Mouse (Mus musculus): ENCODE measurements around the gene Sbf2. TPM values are rescaled to one million over a fixed set of nuclear protein-coding genes. Genes with fewer than 3 reads are reported as not detected.

Gene Sbf2
- 37.4 and 39.1 TPM in 2 replicates for polyA plus RNA-seq (2015; fragmentation: Nextera tagmentation; extraction: Ambion mirVana)

- H3K4me1 ChIP-seq: peaks cover 26% of the 10 kb centered on the region
- H3K27ac ChIP-seq: peak within 1 kb of the TSS; percentile 100
- peak within 1 kb of the TSS; percentile 76 for H3K9ac ChIP-seq
- H3K9me3 ChIP-seq: no peaks in the 10 kb centered on the region
- H3K27me3 ChIP-seq: no peaks in the 10 kb centered on the region
- peak within 1 kb of the TSS; percentile 87 for H3K4me2 ChIP-seq
- H3K4me3 ChIP-seq: peak within 1 kb of the TSS; percentile 60
- under 1% methylated on average over 117 of the region's 127 CpGs for WGBS
- no peaks in the 10 kb centered on the region for H3K36me3 ChIP-seq
- peak; percentile 90 for ATAC-seq (ENCODE audit: borderline replicate concordance, extremely low read depth, low FRiP score, low TSS enrichment)
Measured at GRCm38 (mm10) chr7:110614133-110615063, at the start of gene Sbf2. TSS of gene Sbf2 (minus strand) at chr7:110614922.

- no peak overlapping the region for H3K4me2 ChIP-seq
- no peaks in the 10 kb centered on the region for H3K27me3 ChIP-seq
- WGBS: 32% methylated on average over 3 of the region's 3 CpGs
- H3K4me3 ChIP-seq: no peak overlapping the region
- H3K9ac ChIP-seq: no peak overlapping the region
- peak overlapping the region; percentile 56 for H3K27ac ChIP-seq
- no peak for ATAC-seq (ENCODE audit: borderline replicate concordance, extremely low read depth, low FRiP score, low TSS enrichment)
- H3K4me1 ChIP-seq: 0 out of 2 replicates have a peak, but pooled peaks cover 5% of the 10 kb centered on the region
- H3K9me3 ChIP-seq: no peaks in the 10 kb centered on the region
- H3K36me3 ChIP-seq: no peaks in the 10 kb centered on the region
Measured at GRCm38 (mm10) chr7:110658378-110658928, 43.7 kb upstream of the Sbf2 start.

DNA sequence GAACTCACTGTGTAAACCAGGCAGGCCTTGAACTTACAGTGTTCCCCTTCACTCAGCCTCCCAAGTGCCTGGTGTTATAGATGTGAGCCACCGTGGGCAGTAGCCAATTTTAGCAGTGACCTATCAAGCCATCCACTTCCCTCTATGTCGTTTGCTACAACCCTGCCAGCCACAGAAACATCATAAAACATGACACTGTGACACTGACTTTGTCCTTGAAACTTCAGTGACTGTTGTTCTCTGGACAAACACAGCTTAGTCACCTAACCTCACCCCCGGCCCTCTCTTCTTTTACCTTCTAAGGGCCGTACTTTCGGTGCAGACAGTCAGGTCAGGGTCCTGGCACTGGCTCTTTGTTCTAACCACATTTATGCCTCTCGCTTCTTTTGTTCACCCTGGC, 41.2 kb upstream of the Sbf2 start:
- Histone ChIP-seq H3K4me3 (no peak overlapping the region), H3K4me2 (no peak overlapping the region), H3K27ac (no peak overlapping the region), H3K9ac (no peak overlapping the region), H3K27me3 (no peaks in the 10 kb centered on the region), H3K9me3 (no peaks in the 10 kb centered on the region), H3K4me1 (0 out of 2 replicates have a peak, but pooled peaks cover 5% of the 10 kb centered on the region), H3K36me3 (no peaks in the 10 kb centered on the region)
- no peak for ATAC-seq (ENCODE audit: borderline replicate concordance, extremely low read depth, low FRiP score, low TSS enrichment)
- 47% methylated on average over 6 of the region's 6 CpGs for WGBS

DNA sequence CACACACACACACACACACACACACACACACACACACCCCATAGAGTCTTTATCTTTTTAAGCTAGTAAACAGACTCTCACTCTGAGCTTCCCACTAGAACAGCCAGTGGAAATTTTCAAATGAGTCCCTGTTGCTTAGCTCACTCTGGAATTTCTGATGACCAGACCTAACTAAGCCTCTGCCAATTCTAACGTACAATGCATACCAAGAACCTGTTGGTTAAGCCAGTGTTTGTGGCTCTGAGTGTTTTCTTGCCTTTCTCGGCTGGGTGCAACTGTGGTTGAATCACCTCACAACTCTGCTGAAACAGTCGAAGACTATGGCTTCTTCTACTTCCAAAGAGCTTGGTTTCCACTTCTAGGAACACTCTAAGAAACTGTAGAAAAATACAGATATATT, 40.5 kb upstream of the Sbf2 start:
- no peak overlapping the region for H3K4me2 ChIP-seq
- no peak overlapping the region for H3K9ac ChIP-seq
- no peak for ATAC-seq (ENCODE audit: borderline replicate concordance, extremely low read depth, low FRiP score, low TSS enrichment)
- no peak overlapping the region for H3K27ac ChIP-seq
- H3K27me3 ChIP-seq: no peaks in the 10 kb centered on the region
- no peak overlapping the region for H3K4me3 ChIP-seq
- WGBS: 70% methylated on average over 3 of the region's 3 CpGs
- H3K9me3 ChIP-seq: no peaks in the 10 kb centered on the region
- H3K4me1 ChIP-seq: 0 out of 2 replicates have a peak, but pooled peaks cover 5% of the 10 kb centered on the region
- no peaks in the 10 kb centered on the region for H3K36me3 ChIP-seq

DNA sequence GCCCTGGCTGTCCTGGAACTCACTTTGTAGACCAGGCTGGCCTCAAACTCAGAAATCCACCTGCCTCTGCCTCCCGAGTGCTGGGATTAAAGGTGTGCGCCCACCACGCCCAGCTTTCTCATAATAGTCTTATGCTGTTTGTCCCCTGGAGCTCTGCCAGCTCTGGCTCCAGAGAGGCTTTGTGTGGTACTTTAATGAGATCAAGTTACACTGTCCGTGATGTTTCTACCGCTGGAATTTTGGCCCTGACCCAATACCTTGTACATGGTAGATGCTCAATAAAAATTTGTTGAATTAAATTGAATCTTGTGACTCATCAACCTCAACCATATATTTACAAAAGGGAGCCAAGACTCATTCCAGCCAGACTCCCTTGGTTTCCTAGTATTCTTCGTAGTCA, 36.4 kb upstream of the Sbf2 start:
- WGBS: 57% methylated on average over 6 of the region's 6 CpGs
- Histone ChIP-seq H3K9ac (no peak overlapping the region), H3K4me1 (peaks cover 24% of the 10 kb centered on the region), H3K27ac (no peak overlapping the region), H3K27me3 (no peaks in the 10 kb centered on the region), H3K4me3 (no peak overlapping the region), H3K9me3 (no peaks in the 10 kb centered on the region), H3K36me3 (no peaks in the 10 kb centered on the region), H3K4me2 (no peak overlapping the region)
- no peak for ATAC-seq (ENCODE audit: borderline replicate concordance, extremely low read depth, low FRiP score, low TSS enrichment)

GRCm38 (mm10) chr7:110650491-110650890, 35.8 kb upstream of the Sbf2 start:
- Histone ChIP-seq H3K36me3 (no peaks in the 10 kb centered on the region), H3K27me3 (no peaks in the 10 kb centered on the region), H3K4me2 (no peak overlapping the region), H3K4me1 (peaks cover 29% of the 10 kb centered on the region), H3K4me3 (no peak overlapping the region), H3K9ac (no peak overlapping the region), H3K9me3 (no peaks in the 10 kb centered on the region), H3K27ac (no peak overlapping the region)
- 24% methylated on average over 4 of the region's 4 CpGs for WGBS
- no peak for ATAC-seq (ENCODE audit: borderline replicate concordance, extremely low read depth, low FRiP score, low TSS enrichment)

GRCm38 (mm10) chr7:110649133-110649987, 34.6 kb upstream of the Sbf2 start:
- 74% methylated on average over 6 of the region's 6 CpGs for WGBS

DNA sequence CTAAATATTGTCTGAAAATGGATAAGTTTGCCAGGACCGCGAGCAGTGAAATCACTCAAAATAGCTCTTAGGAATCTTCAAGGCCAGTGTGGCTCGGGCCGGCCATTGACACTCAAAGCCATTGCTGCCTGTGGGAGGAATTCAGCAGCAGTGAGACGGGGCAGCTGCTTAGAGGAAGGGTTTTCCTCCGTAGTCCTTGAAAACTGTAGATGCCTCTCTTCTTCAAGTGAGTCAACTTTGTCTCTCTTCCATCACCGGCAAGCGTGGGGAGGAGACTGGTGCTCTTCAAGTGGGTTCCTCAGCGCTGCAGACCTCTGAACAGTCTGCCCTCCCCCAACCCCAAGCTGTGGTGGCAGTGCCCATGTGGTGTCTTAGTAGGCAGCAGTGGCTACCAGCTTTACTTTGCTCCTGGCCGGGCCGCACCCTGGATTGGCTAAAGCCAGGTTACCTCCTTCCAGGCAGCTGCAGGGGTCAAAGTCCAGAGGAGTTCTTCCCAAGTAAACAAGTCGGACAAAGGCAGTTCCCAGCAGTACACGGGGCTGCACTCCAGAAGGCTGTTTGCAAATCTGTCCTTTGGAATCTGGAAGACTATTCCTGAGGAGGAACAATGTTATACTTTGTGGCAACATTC, 33.8 kb upstream of the Sbf2 start:
- H3K4me2 ChIP-seq: no peak overlapping the region
- no peak overlapping the region for H3K4me3 ChIP-seq
- no peak overlapping the region for H3K27ac ChIP-seq
- 35% methylated on average over 13 of the region's 13 CpGs for WGBS
- no peak; the same call in 1 of the 2 replicates for ATAC-seq (ENCODE audit: borderline replicate concordance, extremely low read depth, low FRiP score, low TSS enrichment)
- no peaks in the 10 kb centered on the region for H3K9me3 ChIP-seq
- no peak overlapping the region for H3K9ac ChIP-seq
- H3K27me3 ChIP-seq: 0 out of 2 replicates have a peak, but pooled peaks cover 4% of the 10 kb centered on the region
- H3K4me1 ChIP-seq: peaks cover 34% of the 10 kb centered on the region
- H3K36me3 ChIP-seq: no peaks in the 10 kb centered on the region

More at GRCm38 (mm10) chr7:110649133-110649987, 34.6 kb upstream of the Sbf2 start:
- Histone ChIP-seq H3K4me2 (no peak overlapping the region), H3K36me3 (no peaks in the 10 kb centered on the region), H3K4me1 (peaks cover 34% of the 10 kb centered on the region), H3K9me3 (no peaks in the 10 kb centered on the region), H3K4me3 (no peak overlapping the region), H3K27ac (no peak overlapping the region), H3K27me3 (0 out of 2 replicates have a peak, but pooled peaks cover 4% of the 10 kb centered on the region), H3K9ac (no peak overlapping the region)
- ATAC-seq (ENCODE audit: borderline replicate concordance, extremely low read depth, low FRiP score, low TSS enrichment): no peak; the same call in 1 of the 2 replicates

- Histone ChIP-seq H3K9ac (no peak overlapping the region), H3K4me2 (no peak overlapping the region), H3K4me1 (peaks cover 34% of the 10 kb centered on the region), H3K4me3 (no peak overlapping the region), H3K9me3 (no peaks in the 10 kb centered on the region), H3K27ac (no peak overlapping the region), H3K27me3 (0 out of 2 replicates have a peak, but pooled peaks cover 4% of the 10 kb centered on the region), H3K36me3 (no peaks in the 10 kb centered on the region)
- 56% methylated on average over 15 of the region's 15 CpGs for WGBS
- ATAC-seq (ENCODE audit: borderline replicate concordance, extremely low read depth, low FRiP score, low TSS enrichment): no peak
Measured at GRCm38 (mm10) chr7:110647559-110648454, 33.1 kb upstream of the Sbf2 start.

DNA sequence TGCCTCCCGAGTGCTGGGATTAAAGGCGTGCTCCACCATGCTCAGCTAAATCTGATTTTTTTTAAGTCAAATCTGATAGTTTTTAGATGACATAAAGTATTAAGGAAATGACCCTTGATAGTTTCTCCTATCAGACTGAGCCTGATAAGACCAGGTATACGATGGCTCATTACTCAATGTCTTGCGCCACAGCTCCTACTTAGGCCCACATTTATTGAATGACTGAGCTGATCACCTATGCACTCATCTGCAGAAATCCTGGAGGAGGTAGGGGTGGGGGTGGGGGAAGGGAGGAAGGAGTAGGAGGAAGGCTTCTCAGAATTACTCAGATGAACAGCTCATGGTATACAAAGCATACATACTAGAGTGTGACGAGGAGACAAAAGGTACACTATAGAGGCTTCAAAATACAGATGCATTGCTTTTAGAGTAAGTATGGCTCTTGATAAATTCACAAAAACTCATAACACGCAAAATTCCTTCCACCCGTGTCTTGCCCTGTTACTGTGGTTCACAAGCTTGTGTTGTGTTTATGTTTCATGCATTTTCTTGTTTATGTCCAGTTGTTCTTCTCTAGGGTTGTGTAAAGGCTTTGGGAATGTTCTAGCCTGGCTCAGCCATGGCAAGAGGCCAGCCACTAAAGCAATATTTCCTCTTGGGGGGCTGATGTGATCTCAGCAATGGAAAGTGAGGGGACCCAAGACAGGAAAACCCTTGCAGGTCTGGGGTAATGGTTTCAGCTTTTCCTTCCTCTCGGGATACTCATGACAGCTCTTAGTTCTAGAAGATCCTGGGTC, 32.1 kb upstream of the Sbf2 start:
- no peak overlapping the region for H3K9ac ChIP-seq
- H3K4me3 ChIP-seq: no peak overlapping the region
- H3K4me1 ChIP-seq: peaks cover 34% of the 10 kb centered on the region
- WGBS: 77% methylated on average over 8 of the region's 8 CpGs
- H3K27me3 ChIP-seq: 0 out of 2 replicates have a peak, but pooled peaks cover 4% of the 10 kb centered on the region
- no peak for ATAC-seq (ENCODE audit: borderline replicate concordance, extremely low read depth, low FRiP score, low TSS enrichment)
- no peak overlapping the region for H3K4me2 ChIP-seq
- no peaks in the 10 kb centered on the region for H3K9me3 ChIP-seq
- no peaks in the 10 kb centered on the region for H3K36me3 ChIP-seq
- H3K27ac ChIP-seq: no peak overlapping the region
